Mouse (Mus musculus): Measurements from ENCODE around the gene Ltbp4. TPM values are rescaled to one million over a fixed set of nuclear protein-coding genes. Genes with fewer than 3 reads are reported as not detected.

Ltbp4 gene
- total RNA-seq, 1 experiment = 65.8 TPM

DNA sequence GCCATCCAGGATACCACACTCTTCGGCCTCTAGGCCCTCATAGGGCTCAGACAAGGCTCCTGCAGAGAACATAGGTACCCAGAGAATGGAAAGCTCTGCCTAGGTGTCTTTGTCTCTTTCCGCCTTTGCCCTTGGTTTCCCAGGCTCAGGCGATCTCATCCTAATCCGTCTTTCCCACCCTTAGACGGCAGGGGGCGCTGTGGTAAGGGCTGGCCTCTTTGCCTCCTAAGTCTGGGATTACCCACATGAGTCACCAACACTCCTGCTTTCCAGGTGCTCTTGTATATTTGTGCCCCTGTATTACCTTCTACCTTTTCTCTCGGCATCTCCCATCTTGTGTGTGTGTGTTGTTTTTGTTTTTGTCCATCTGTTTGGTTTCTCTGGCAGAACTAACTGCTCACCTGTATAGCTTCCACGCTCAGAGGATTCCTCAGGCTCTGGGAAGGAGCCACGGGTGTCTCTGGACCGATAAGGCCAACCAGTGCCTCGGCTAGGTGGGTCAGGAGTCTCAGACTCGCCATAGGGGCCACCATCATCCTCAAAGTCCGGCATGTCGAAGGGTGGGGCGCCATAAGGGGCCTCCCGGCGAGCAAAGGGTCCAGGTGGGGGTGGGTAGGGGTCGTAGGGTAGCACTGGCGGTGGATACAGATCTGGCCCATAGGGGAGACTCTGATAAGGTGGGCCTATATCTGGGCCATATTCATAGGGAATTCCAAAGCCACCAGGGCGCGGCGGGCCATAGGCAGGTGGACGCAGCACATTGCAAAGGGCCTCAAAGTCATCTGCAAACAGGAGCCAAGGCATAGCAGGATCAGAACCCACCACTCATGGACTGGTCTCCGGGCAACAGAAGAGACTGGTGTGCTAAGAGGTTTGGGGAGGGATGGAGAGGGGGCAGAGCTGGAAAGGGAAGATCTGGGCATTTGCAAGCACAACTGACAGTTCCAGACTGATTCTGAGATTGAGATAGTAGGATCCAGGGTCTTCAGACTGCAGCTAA, 31.0 kb downstream of the Ltbp4 start:
- Histone ChIP-seq H3K9ac (ENCODE audit: insufficient read depth, low read depth, low read length, poor library complexity, severe bottlenecking) (peak overlapping the region; percentile 71), H3K27ac (ENCODE audit: insufficient read depth, low read depth, low read length, poor library complexity, severe bottlenecking) (peak overlapping the region; percentile 86), H3K9me3 (ENCODE audit: control insufficient read depth, insufficient read depth, low read depth, low read length) (no peaks in the 10 kb centered on the region), H3K4me3 (ENCODE audit: insufficient read depth in 1 of 2, low read depth in 1 of 2, low read length in 2 of 2, poor library complexity in 1 of 2, severe bottlenecking in 1 of 2) (peak overlapping the region; percentile 23 to 61; a peak in 2 of 4 replicates), H3K4me1 (ENCODE audit: control insufficient read depth in 2 of 2, insufficient read depth in 2 of 2, low read length in 2 of 2, poor library complexity in 1 of 2) (peaks cover 7 to 18% of the 10 kb centered on the region in 2 experiments), H3K36me3 (ENCODE audit: control insufficient read depth, insufficient read depth, low read length, poor library complexity, severe bottlenecking) (peaks cover 14% of the 10 kb centered on the region)
- peak; percentile 91 for DNase-seq (ENCODE audit: low read depth, low spot score)
- peak; percentile 47; the same call in 1 of the 2 replicates for TF ChIP-seq ZC3H11A (IDR thresholded peaks at IDR 0.05; ENCODE audit: borderline replicate concordance, low read depth, low read length)
- TF ChIP-seq CHD2 (IDR thresholded peaks at IDR 0.05; ENCODE audit: low read depth, low read length) = no peak
- in situ Hi-C loops (cut with MboI; ENCODE audit: low sequenced_read_pairs in 2 of 2, unreplicated experiment in 2 of 2) = no loop called here

DNA sequence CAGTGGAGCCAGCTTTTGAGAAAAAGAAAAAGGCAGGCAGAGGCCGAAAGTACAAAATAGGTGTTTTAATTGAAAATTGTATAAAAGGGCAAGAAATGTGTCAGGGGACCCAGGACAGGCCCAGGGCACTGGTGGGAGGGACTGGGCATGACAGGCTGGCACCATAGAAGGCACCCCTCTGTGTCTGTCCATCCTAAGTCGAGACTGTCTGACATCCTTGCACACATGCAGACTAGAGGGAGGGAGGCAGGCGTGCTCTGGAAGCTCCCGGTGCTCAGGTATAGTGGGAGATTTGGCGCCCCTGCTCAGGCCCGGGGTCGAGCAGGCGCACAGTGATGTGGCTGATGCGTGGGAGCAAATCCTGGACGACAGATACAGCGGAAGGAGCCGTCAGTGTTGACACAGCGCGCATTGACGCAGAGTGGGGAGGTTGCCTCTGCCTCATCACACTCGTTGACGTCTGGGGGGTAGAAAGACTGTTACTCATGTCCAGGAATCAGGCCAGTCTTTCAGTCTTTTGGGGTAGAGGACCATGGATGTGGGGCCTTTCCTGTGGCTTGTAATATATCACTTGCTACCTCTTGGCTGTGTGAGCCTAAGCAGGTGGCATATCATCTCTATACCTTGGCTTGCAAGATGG, 32.3 kb downstream of the Ltbp4 start:
- Histone ChIP-seq H3K36me3 (ENCODE audit: control insufficient read depth, insufficient read depth, low read length, poor library complexity, severe bottlenecking) (peaks cover 14% of the 10 kb centered on the region), H3K4me1 (ENCODE audit: control insufficient read depth in 2 of 2, insufficient read depth in 2 of 2, low read length in 2 of 2, poor library complexity in 1 of 2) (peaks cover 7 to 16% of the 10 kb centered on the region in 2 experiments), H3K27ac (ENCODE audit: insufficient read depth, low read depth, low read length, poor library complexity, severe bottlenecking) (peak overlapping the region; percentile 20; the same call in 1 of the 2 replicates), H3K9ac (ENCODE audit: insufficient read depth, low read depth, low read length, poor library complexity, severe bottlenecking) (0 out of 2 replicates have a peak overlapping the region, but pooled peaks have one; percentile 13), H3K4me3 (ENCODE audit: insufficient read depth in 1 of 2, low read depth in 1 of 2, low read length in 2 of 2, poor library complexity in 1 of 2, severe bottlenecking in 1 of 2) (no peak overlapping the region), H3K9me3 (ENCODE audit: control insufficient read depth, insufficient read depth, low read depth, low read length) (no peaks in the 10 kb centered on the region)
- TF ChIP-seq MAFK (IDR thresholded peaks at IDR 0.05; ENCODE audit: insufficient read depth, low read depth, low read length) (no peak), CHD2 (IDR thresholded peaks at IDR 0.05; ENCODE audit: low read depth, low read length) (no peak), HCFC1 (IDR thresholded peaks at IDR 0.05; ENCODE audit: borderline replicate concordance, insufficient read depth, low read length) (no peak), ZC3H11A (IDR thresholded peaks at IDR 0.05; ENCODE audit: borderline replicate concordance, low read depth, low read length) (no peak), ZNF384 (IDR thresholded peaks at IDR 0.05; ENCODE audit: low read depth, low read length) (no peak)
- in situ Hi-C loops (cut with MboI; ENCODE audit: low sequenced_read_pairs in 2 of 2, unreplicated experiment in 2 of 2) = no loop called here
- no peak for DNase-seq (ENCODE audit: low read depth, low spot score)

GRCm38 (mm10) chr7:27302172-27302571, 35.3 kb downstream of the Ltbp4 start:
- Histone ChIP-seq H3K36me3 (ENCODE audit: control insufficient read depth, insufficient read depth, low read length, poor library complexity, severe bottlenecking) (peaks cover 12% of the 10 kb centered on the region), H3K9me3 (ENCODE audit: control insufficient read depth, insufficient read depth, low read depth, low read length) (no peaks in the 10 kb centered on the region), H3K4me3 (ENCODE audit: insufficient read depth in 1 of 2, low read depth in 1 of 2, low read length in 2 of 2, poor library complexity in 1 of 2, severe bottlenecking in 1 of 2) (no peak overlapping the region), H3K9ac (ENCODE audit: insufficient read depth, low read depth, low read length, poor library complexity, severe bottlenecking) (peak overlapping the region; percentile 35; the same call in 1 of the 2 replicates), H3K4me1 (ENCODE audit: control insufficient read depth in 2 of 2, insufficient read depth in 2 of 2, low read length in 2 of 2, poor library complexity in 1 of 2) (peaks cover 8 to 15% of the 10 kb centered on the region in 2 experiments), H3K27ac (ENCODE audit: insufficient read depth, low read depth, low read length, poor library complexity, severe bottlenecking) (no peak overlapping the region; the same call in 1 of the 2 replicates)
- in situ Hi-C loops (cut with MboI; ENCODE audit: low sequenced_read_pairs in 2 of 2, unreplicated experiment in 2 of 2) = no loop called here
- no peak for DNase-seq (ENCODE audit: low read depth, low spot score)
- TF ChIP-seq MAFK (IDR thresholded peaks at IDR 0.05; ENCODE audit: insufficient read depth, low read depth, low read length) = no peak
- peak; percentile 46; the same call in 1 of the 2 replicates for TF ChIP-seq ZC3H11A (IDR thresholded peaks at IDR 0.05; ENCODE audit: borderline replicate concordance, low read depth, low read length)
- TF ChIP-seq HCFC1 (IDR thresholded peaks at IDR 0.05; ENCODE audit: borderline replicate concordance, insufficient read depth, low read length) = 0 out of 2 replicates have a peak, but pooled peaks have one; percentile 18
- peak; percentile 52; the same call in 1 of the 2 replicates for TF ChIP-seq CHD2 (IDR thresholded peaks at IDR 0.05; ENCODE audit: low read depth, low read length)
- TF ChIP-seq ZNF384 (IDR thresholded peaks at IDR 0.05; ENCODE audit: low read depth, low read length) = no peak

DNA sequence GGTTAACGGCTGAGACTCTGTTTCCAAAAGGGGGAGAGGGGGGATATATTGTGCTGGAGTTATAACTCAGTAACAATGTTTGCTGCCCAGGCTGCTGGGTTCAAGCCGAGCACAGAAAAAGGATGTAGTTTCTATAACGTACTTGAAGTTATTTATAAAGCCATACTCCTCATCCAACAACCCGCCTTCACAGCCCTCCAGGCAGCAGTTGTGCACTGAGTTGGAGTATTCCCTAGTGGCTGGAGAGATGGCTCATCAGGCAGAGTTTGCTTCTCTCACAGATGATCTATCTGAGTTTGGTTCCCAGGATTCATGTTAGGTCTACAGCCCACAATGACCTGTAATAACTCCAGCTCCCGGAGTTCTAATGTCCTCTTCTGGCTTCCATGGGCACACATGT, 36.7 kb downstream of the Ltbp4 start:
- TF ChIP-seq ZNF384 (IDR thresholded peaks at IDR 0.05; ENCODE audit: low read depth, low read length) (no peak), CHD2 (IDR thresholded peaks at IDR 0.05; ENCODE audit: low read depth, low read length) (no peak), HCFC1 (IDR thresholded peaks at IDR 0.05; ENCODE audit: borderline replicate concordance, insufficient read depth, low read length) (no peak), ZC3H11A (IDR thresholded peaks at IDR 0.05; ENCODE audit: borderline replicate concordance, low read depth, low read length) (no peak), MAFK (IDR thresholded peaks at IDR 0.05; ENCODE audit: insufficient read depth, low read depth, low read length) (no peak)
- H3K9ac ChIP-seq (ENCODE audit: insufficient read depth, low read depth, low read length, poor library complexity, severe bottlenecking) = no peak overlapping the region
- in situ Hi-C loops (cut with MboI; ENCODE audit: low sequenced_read_pairs in 2 of 2, unreplicated experiment in 2 of 2) = no loop called here
- DNase-seq (ENCODE audit: low read depth, low spot score) = no peak
- no peaks in the 10 kb centered on the region for H3K9me3 ChIP-seq (ENCODE audit: control insufficient read depth, insufficient read depth, low read depth, low read length)
- H3K4me3 ChIP-seq (ENCODE audit: insufficient read depth in 1 of 2, low read depth in 1 of 2, low read length in 2 of 2, poor library complexity in 1 of 2, severe bottlenecking in 1 of 2) = no peak overlapping the region
- H3K27ac ChIP-seq (ENCODE audit: insufficient read depth, low read depth, low read length, poor library complexity, severe bottlenecking) = no peak overlapping the region
- peaks cover 4% of the 10 kb centered on the region; the same call in 1 of the 2 replicates for H3K36me3 ChIP-seq (ENCODE audit: control insufficient read depth, insufficient read depth, low read length, poor library complexity, severe bottlenecking)
- peaks cover 7 to 11% of the 10 kb centered on the region in 2 experiments; a peak in 3 of 4 replicates for H3K4me1 ChIP-seq (ENCODE audit: control insufficient read depth in 2 of 2, insufficient read depth in 2 of 2, low read length in 2 of 2, poor library complexity in 1 of 2)

Data from ES-E14 (cell line).